Mouse (Mus musculus) lung, adult 18-20 months (tissue): ENCODE results near the gene Gm3435.
"Not testable (repeated sequence)": the region's sequence is repeated elsewhere in the genome, so short reads cannot be mapped to it uniquely, and the experiment has no call there.

Experiments used
- DNase-seq, 2 experiments: peaks; one replicate each; pipeline ENCODE4 v3.0.0; 2022; ENCODE audit warnings: mixed read lengths in 2 of 2

Gene Gm3435

GRCm38 (mm10) chr17:15041175-15041729, 31.3 kb downstream of the Gm3435 start, which contains the start of the genes Ermard, Tcte3 and Gm3448:
Gene Ermard (plus strand): TSS chr17:15041208.
Gene Tcte3 (minus strand): TSS chr17:15041488.
Gene Gm3448 (minus strand): TSS chr17:15041537.
- peak; percentile 17 to 31 for DNase-seq

- DNase-seq: not testable (repeated sequence)
Measured at GRCm38 (mm10) chr17:15050338-15050737, 40.4 kb downstream of the Gm3435 start.

- DNase-seq: not testable (repeated sequence)
Measured at GRCm38 (mm10) chr17:15052766-15053165, 42.8 kb downstream of the Gm3435 start.

- DNase-seq: peak in 1 of 2 experiments; percentile 2
Measured at GRCm38 (mm10) chr17:15053183-15053828, 43.3 kb downstream of the Gm3435 start.

- peak in 1 of 2 experiments; percentile 9 for DNase-seq
Measured at GRCm38 (mm10) chr17:15053829-15054200, 43.8 kb downstream of the Gm3435 start.

GRCm38 (mm10) chr17:15055925-15056324, 45.9 kb downstream of the Gm3435 start:
- no peak for DNase-seq

GRCm38 (mm10) chr17:15058161-15058591, 48.2 kb downstream of the Gm3435 start:
- peak; percentile 15 to 31 for DNase-seq

GRCm38 (mm10) chr17:15059646-15060045, 49.7 kb downstream of the Gm3435 start:
- DNase-seq: no peak

- no peak for DNase-seq
Measured at GRCm38 (mm10) chr17:15060356-15060755, 50.4 kb downstream of the Gm3435 start.

GRCm38 (mm10) chr17:15065391-15066024, 55.5 kb downstream of the Gm3435 start:
- DNase-seq: peak; percentile 46 to 73

GRCm38 (mm10) chr17:15066066-15066465, 56.1 kb downstream of the Gm3435 start:
- no peak for DNase-seq

GRCm38 (mm10) chr17:15066911-15067310, 56.9 kb downstream of the Gm3435 start:
- no peak for DNase-seq

- DNase-seq: no peak
Measured at GRCm38 (mm10) chr17:15068040-15068792, 58.2 kb downstream of the Gm3435 start.

GRCm38 (mm10) chr17:15069124-15069523, 59.1 kb downstream of the Gm3435 start:
- peak in 1 of 2 experiments; percentile 29 for DNase-seq
